Mouse (Mus musculus): ENCODE data around the gene Ccin.

GRCm38 (mm10) chr4:43983181-43983580, at the start of gene Ccin:
- TF ChIP-seq ZC3H11A (IDR thresholded peaks at IDR 0.05; ENCODE audit: borderline replicate concordance, low read depth, low read length) (no peak), MAFK (IDR thresholded peaks at IDR 0.05; ENCODE audit: insufficient read depth, low read depth, low read length) (no peak), HCFC1 (IDR thresholded peaks at IDR 0.05; ENCODE audit: borderline replicate concordance, insufficient read depth, low read length) (no peak), CHD2 (IDR thresholded peaks at IDR 0.05; ENCODE audit: low read depth, low read length) (no peak)

All from ES-E14 (cell line).